9 mouse cellular contexts compared by ENCODE assay signal in the genomic region with DNA sequence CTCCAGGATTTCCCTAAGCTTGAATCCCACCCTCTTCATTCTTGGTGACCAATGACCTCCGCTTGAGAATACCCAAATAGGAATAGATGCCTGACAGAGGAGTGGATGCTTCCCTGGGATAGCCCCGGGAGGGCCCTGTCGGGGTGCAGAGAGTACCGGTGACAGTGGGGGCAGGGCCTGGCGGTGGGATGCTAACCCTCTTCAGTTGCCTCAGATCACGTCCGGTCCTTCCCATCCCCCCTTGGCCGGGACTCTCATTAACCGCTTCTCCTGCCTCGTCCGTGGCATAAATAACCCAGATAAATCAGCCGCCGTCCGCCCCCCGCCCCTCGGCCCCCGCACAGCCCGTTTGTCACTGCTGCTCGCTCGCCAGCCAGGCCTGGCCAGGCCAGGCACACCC. TPM values are rescaled to one million over a fixed set of nuclear protein-coding genes. Genes with fewer than 3 reads are reported as not detected.
DNase-seq lines count a peak whose midpoint lies in the region; ATAC-seq and TF ChIP-seq lines count a peak whose summit lies in the region.
"Had no signal": no experiment of that assay in that cellular context is flagged by ENCODE, and none has a peak within 500 bp of the region (broad histone marks: within the 10 kb centered on the region; RNA-seq: fewer than 3 reads in every experiment).

No protein-coding gene starts in this region.

- TF ChIP-seq POLR2A in brain, embryonic 14.5 days (IDR thresholded peaks at IDR 0.05; ENCODE audit: borderline replicate concordance, extremely low read depth, insufficient read depth, insufficient read length, poor library complexity, severe bottlenecking), result no peak

- DNase-seq in heart, adult 8-10 months (ENCODE audit: low spot score), result no peak
- DNase-seq in brain, embryonic 14.5 days (ENCODE audit: low read depth), result peak; percentile 64
- DNase-seq in left cerebral cortex, adult 11 months (ENCODE audit: low spot score), result no peak
- no peak for DNase-seq in gastrocnemius, adult 2 months
- DNase-seq in spleen, postnatal 14 days (ENCODE audit: low spot score in 2 of 2), result no peak

- H3K4me3 ChIP-seq in heart, embryonic 14.5 days (ENCODE audit: control insufficient read depth in 1 of 2, insufficient read depth in 1 of 2, low read depth in 1 of 2, low read length in 2 of 2), result no peak overlapping the region
- no peak overlapping the region for H3K4me3 ChIP-seq in hindbrain, embryonic 12.5 days
- H3K4me3 ChIP-seq in midbrain, embryonic 13.5 days (replicated peaks), result 0 out of 2 replicates have a peak overlapping the region, but pooled peaks have one; percentile 13
- H3K4me3 ChIP-seq in gastrocnemius, adult 2 months, result no peak overlapping the region

- 6% methylated on average over 20 of the region's 20 CpGs for WGBS in heart, embryonic 14.5 days
- 3% methylated on average over 20 of the region's 20 CpGs for WGBS in hindbrain, embryonic 12.5 days
- 2% methylated on average over 20 of the region's 20 CpGs for WGBS in midbrain, embryonic 13.5 days

- TF ChIP-seq CTCF in brain, embryonic 14.5 days (IDR thresholded peaks at IDR 0.05; ENCODE audit: borderline replicate concordance, extremely low read depth, insufficient read depth, insufficient read length), result no peak
- no peak for TF ChIP-seq CTCF in gastrocnemius, adult 2 months (IDR thresholded peaks at IDR 0.05)

- intact Hi-C loops in gastrocnemius, adult 2 months (cut with DNase I), result loop anchor here (5.0 kb wide), 1 partner anchor 104 kb away; no protein-coding TSS in a partner anchor

- H3K36me3 ChIP-seq in heart, embryonic 14.5 days (ENCODE audit: control insufficient read depth, insufficient read depth, low read length), result peaks cover 15% of the 10 kb centered on the region
- no peaks in the 10 kb centered on the region for H3K36me3 ChIP-seq in hindbrain, embryonic 12.5 days
- H3K36me3 ChIP-seq in midbrain, embryonic 13.5 days, result no peaks in the 10 kb centered on the region

- H3K4me1 ChIP-seq in heart, embryonic 14.5 days (ENCODE audit: control insufficient read depth in 2 of 2, insufficient read depth in 2 of 2, low read length in 2 of 2), result peaks cover 26 to 63% of the 10 kb centered on the region in 2 experiments
- H3K4me1 ChIP-seq in hindbrain, embryonic 12.5 days, result peaks cover 100% of the 10 kb centered on the region
- H3K4me1 ChIP-seq in midbrain, embryonic 13.5 days (replicated peaks), result peaks cover 99% of the 10 kb centered on the region

- H3K27me3 ChIP-seq in heart, embryonic 14.5 days (ENCODE audit: control insufficient read depth, insufficient read depth, low read length), result peaks cover 59% of the 10 kb centered on the region
- H3K27me3 ChIP-seq in hindbrain, embryonic 12.5 days, result peaks cover 55% of the 10 kb centered on the region
- peaks cover 29% of the 10 kb centered on the region for H3K27me3 ChIP-seq in midbrain, embryonic 13.5 days

- peak overlapping the region; percentile 50; the same call in 1 of the 2 replicates for H3K9ac ChIP-seq in heart, embryonic 14.5 days (ENCODE audit: low read length)
- no peak overlapping the region; the same call in 1 of the 2 replicates for H3K9ac ChIP-seq in hindbrain, embryonic 12.5 days
- H3K9ac ChIP-seq in midbrain, embryonic 13.5 days (replicated peaks), result peak overlapping the region; percentile 57

- no peak for ATAC-seq in heart, embryonic 14.5 days (ENCODE audit: insufficient number of reproducible peaks, insufficient read depth, low FRiP score, low read depth)
- ATAC-seq in hindbrain, embryonic 12.5 days (ENCODE audit: low FRiP score), result no peak
- ATAC-seq in midbrain, embryonic 13.5 days, result no peak

- H3K4me2 ChIP-seq in heart, embryonic 14.5 days (ENCODE audit: low read length), result peak overlapping the region; percentile 65
- H3K4me2 ChIP-seq in hindbrain, embryonic 12.5 days (replicated peaks), result peak overlapping the region; percentile 39
- H3K4me2 ChIP-seq in midbrain, embryonic 13.5 days (replicated peaks), result peak overlapping the region; percentile 73

- H3K9me3 ChIP-seq in heart, embryonic 14.5 days (ENCODE audit: control insufficient read depth, low read length), result no peaks in the 10 kb centered on the region
- H3K9me3 ChIP-seq in hindbrain, embryonic 12.5 days (replicated peaks), result no peaks in the 10 kb centered on the region
- H3K9me3 ChIP-seq in midbrain, embryonic 13.5 days, result no peaks in the 10 kb centered on the region

- no peak overlapping the region for H3K27ac ChIP-seq in heart, embryonic 14.5 days (replicated peaks in 1 of 2; ENCODE audit: control insufficient read depth in 1 of 2, insufficient read depth in 1 of 2, low read depth in 2 of 2, low read length in 2 of 2)
- peak overlapping the region; percentile 92 for H3K27ac ChIP-seq in hindbrain, embryonic 12.5 days
- H3K27ac ChIP-seq in midbrain, embryonic 13.5 days, result peak overlapping the region; percentile 94
- no peak overlapping the region for H3K27ac ChIP-seq in gastrocnemius, adult 2 months

RNA-seq across cellular contexts. Expression of a gene that starts 3.6 kb away (rescaled TPM):
- 0.18 TPM in 1 of 2 replicates, not detected in the other for polyA plus RNA-seq in heart, embryonic 14.5 days (2014; fragmentation: Nextera tagmentation; extraction: Ambion mirVana)
- not detected for total RNA-seq in heart, adult 8-10 months (2022)
- polyA plus RNA-seq in brain, embryonic 14.5 days (2012; rRNA removed), result 23.3 and 41.3 TPM in 2 replicates
- polyA plus RNA-seq in hindbrain, embryonic 12.5 days (2016; fragmentation: Nextera tagmentation; extraction: Ambion mirVana), result 18.3 and 19.0 TPM in 2 replicates
- 57.3 and 81.6 TPM in 2 replicates for polyA plus RNA-seq in midbrain, embryonic 13.5 days (2015; fragmentation: Nextera tagmentation; extraction: Ambion mirVana)
- not detected for total RNA-seq in gastrocnemius, adult 2 months (2021)
- total RNA-seq: common myeloid progenitor, adult 5-6 weeks had no signal

RNA-seq across cellular contexts. Expression of a gene that starts 10.9 kb away (rescaled TPM):
- 53.3 and 71.9 TPM in 2 replicates for polyA plus RNA-seq in heart, embryonic 14.5 days (2014; fragmentation: Nextera tagmentation; extraction: Ambion mirVana)
- total RNA-seq in heart, adult 8-10 months (2022), result 10 to 100 TPM; 34.1 to 44.8 (median 40.8) TPM
- polyA plus RNA-seq in brain, embryonic 14.5 days (2012; rRNA removed), result 98.7 and 144 TPM in 2 replicates
- polyA plus RNA-seq in hindbrain, embryonic 12.5 days (2016; fragmentation: Nextera tagmentation; extraction: Ambion mirVana), result 73.1 and 74.1 TPM in 2 replicates
- 78.4 and 88.8 TPM in 2 replicates for polyA plus RNA-seq in midbrain, embryonic 13.5 days (2015; fragmentation: Nextera tagmentation; extraction: Ambion mirVana)
- total RNA-seq in gastrocnemius, adult 2 months (2021), result 10 to 100 TPM; 41.1 to 42.7 TPM

RNA-seq across cellular contexts. Expression of a gene that starts 32.5 kb away (rescaled TPM):
- polyA plus RNA-seq in heart, embryonic 14.5 days (2014; fragmentation: Nextera tagmentation; extraction: Ambion mirVana), result 23.5 and 27.0 TPM in 2 replicates
- total RNA-seq in heart, adult 8-10 months (2022), result 10 to 100 TPM; 22.4 to 23.9 (median 23.6) TPM
- 71.7 and 78.3 TPM in 2 replicates for polyA plus RNA-seq in brain, embryonic 14.5 days (2012; rRNA removed)
- 39.2 and 41.5 TPM in 2 replicates for polyA plus RNA-seq in hindbrain, embryonic 12.5 days (2016; fragmentation: Nextera tagmentation; extraction: Ambion mirVana)
- polyA plus RNA-seq in midbrain, embryonic 13.5 days (2015; fragmentation: Nextera tagmentation; extraction: Ambion mirVana), result 25.1 and 28.7 TPM in 2 replicates
- total RNA-seq in gastrocnemius, adult 2 months (2021), result 1 to 10 TPM; 3.0 to 6.2 TPM

RNA-seq across cellular contexts. Expression of a gene that starts 32.7 kb away (rescaled TPM):
- 0.20 and 0.38 TPM in 2 replicates for polyA plus RNA-seq in heart, embryonic 14.5 days (2014; fragmentation: Nextera tagmentation; extraction: Ambion mirVana)
- total RNA-seq in heart, adult 8-10 months (2022), result under 1 TPM; 0.31 to 0.75 (median 0.42) TPM
- polyA plus RNA-seq in brain, embryonic 14.5 days (2012; rRNA removed), result 46.9 and 57.2 TPM in 2 replicates
- polyA plus RNA-seq in hindbrain, embryonic 12.5 days (2016; fragmentation: Nextera tagmentation; extraction: Ambion mirVana), result 25.3 and 25.7 TPM in 2 replicates
- 46.1 and 47.3 TPM in 2 replicates for polyA plus RNA-seq in midbrain, embryonic 13.5 days (2015; fragmentation: Nextera tagmentation; extraction: Ambion mirVana)
- not detected for total RNA-seq in gastrocnemius, adult 2 months (2021)

RNA-seq across cellular contexts. Expression of a gene that starts 59.6 kb away (rescaled TPM):
- polyA plus RNA-seq in heart, embryonic 14.5 days (2014; fragmentation: Nextera tagmentation; extraction: Ambion mirVana), result 109 and 124 TPM in 2 replicates
- total RNA-seq in heart, adult 8-10 months (2022), result 100 to 1,000 TPM; 108 to 133 (median 122) TPM
- 54.3 and 57.6 TPM in 2 replicates for polyA plus RNA-seq in brain, embryonic 14.5 days (2012; rRNA removed)
- 63.4 and 66.4 TPM in 2 replicates for polyA plus RNA-seq in hindbrain, embryonic 12.5 days (2016; fragmentation: Nextera tagmentation; extraction: Ambion mirVana)
- 18.6 and 25.7 TPM in 2 replicates for polyA plus RNA-seq in midbrain, embryonic 13.5 days (2015; fragmentation: Nextera tagmentation; extraction: Ambion mirVana)
- total RNA-seq in gastrocnemius, adult 2 months (2021), result 10 to 100 TPM; 28.4 to 41.4 TPM

Comparison
In these comparisons a context has a peak if more than half of its experiments do, and no peak if none do; other contexts are left out.
1. H3K27ac ChIP-seq: peak in hindbrain, embryonic 12.5 days (single experiment) and midbrain, embryonic 13.5 days (single experiment); none in heart, embryonic 14.5 days (0 of 2) and gastrocnemius, adult 2 months (single experiment).
2. RNA of a gene that starts 3.6 kb away (polyA plus RNA-seq): 57.3 to 81.6 TPM in midbrain, embryonic 13.5 days, 23.3 to 41.3 TPM in brain, embryonic 14.5 days and 18.3 to 19.0 TPM in hindbrain, embryonic 12.5 days; 0.18 TPM in heart, embryonic 14.5 days; every median in the first group is over 10 times any median in the second.
3. Peak in every context shown above with its lines, with median percentiles within 50 percentile points of each other: H3K4me2 ChIP-seq.